In the genomic region with DNA sequence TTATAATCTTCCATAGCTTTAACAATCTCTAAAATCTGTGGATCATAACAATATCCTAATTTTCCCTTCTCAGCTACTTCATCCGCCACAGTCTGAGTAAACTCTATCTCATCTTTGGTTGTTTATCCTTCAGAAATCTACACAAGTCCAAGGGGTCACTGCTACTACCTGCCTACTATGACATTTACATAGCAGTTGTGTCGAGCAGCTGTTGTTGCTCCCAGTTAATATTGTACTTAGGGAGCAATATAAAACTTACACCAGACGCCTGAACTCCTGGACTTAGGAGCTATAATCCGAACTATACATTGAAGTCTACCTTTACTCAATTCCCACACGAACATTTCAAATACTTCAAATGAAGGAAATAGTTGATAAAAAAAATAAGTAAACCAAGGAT, we compare ENCODE assay signal across 25 mouse cellular contexts.
"Had no signal": no experiment of that assay in that cellular context is flagged by ENCODE, and none has a peak within 500 bp of the region (broad histone marks: within the 10 kb centered on the region; RNA-seq: fewer than 3 reads in every experiment).

No protein-coding gene starts in this region.

- H3K27me3 ChIP-seq: heart, embryonic 13.5 days; heart, embryonic 15.5 days; hindbrain, embryonic 13.5 days; hindbrain, embryonic 15.5 days; limb, embryonic 12.5 days had no signal

- H3K9ac ChIP-seq: heart, embryonic 13.5 days; heart, embryonic 15.5 days; hindbrain, embryonic 13.5 days; hindbrain, embryonic 15.5 days; limb, embryonic 12.5 days; liver, embryonic 14.5 days; liver, postnatal 0 days had no signal

- DNase-seq: gastrocnemius, postnatal 14 days; gastrocnemius, postnatal 36 days; heart, adult 11 months; heart, adult 2 months; heart, postnatal 14 days; heart, postnatal 36 days; kidney, adult 18-20 months; kidney, adult 8-10 months; kidney, postnatal 25 days; kidney, postnatal 4 days; layer of hippocampus, adult 9-11 months; liver; liver, postnatal 0 days had no signal

- ATAC-seq: hindbrain, postnatal 0 days; liver, postnatal 0 days had no signal

- H3K27ac ChIP-seq: heart, adult 2 months; heart, embryonic 13.5 days; heart, embryonic 15.5 days; hindbrain, embryonic 13.5 days; hindbrain, embryonic 15.5 days; hindbrain, postnatal 0 days; kidney, postnatal 0 days; left cerebral cortex, adult 2 months; limb, embryonic 10.5 days; limb, embryonic 12.5 days; liver, embryonic 14.5 days had no signal

- H3K4me2 ChIP-seq: heart, embryonic 11.5 days; heart, embryonic 13.5 days; heart, embryonic 15.5 days; hindbrain, embryonic 13.5 days; hindbrain, embryonic 15.5 days; limb, embryonic 12.5 days; liver, embryonic 11.5 days had no signal

- H3K36me3 ChIP-seq: heart, embryonic 15.5 days; hindbrain, embryonic 13.5 days; hindbrain, embryonic 15.5 days; limb, embryonic 10.5 days; limb, embryonic 12.5 days had no signal

- H3K9me3 ChIP-seq: heart, embryonic 13.5 days; heart, embryonic 15.5 days; hindbrain, embryonic 13.5 days; hindbrain, embryonic 15.5 days; limb, embryonic 10.5 days; limb, embryonic 12.5 days had no signal

- H3K4me3 ChIP-seq: heart, adult 2 months; heart, embryonic 13.5 days; heart, embryonic 15.5 days; hindbrain, embryonic 13.5 days; hindbrain, embryonic 15.5 days; left cerebral cortex, adult 2 months; limb, embryonic 10.5 days; limb, embryonic 12.5 days had no signal

- H3K4me1 ChIP-seq: hindbrain, embryonic 13.5 days; hindbrain, embryonic 15.5 days; limb, embryonic 10.5 days; limb, embryonic 12.5 days had no signal
